Mouse (Mus musculus) fibroblast of lung, adult 2 months (primary cell): Measurements from ENCODE around the gene Sfxn3.

Source experiments
- DNase-seq: peaks from one replicate; pipeline ENCODE4 v3.0.0-alpha.2; 2011; ENCODE audit warnings: low read depth

Gene Sfxn3

GRCm38 (mm10) chr19:45047417-45047934 lies at the start of gene Sfxn3:
Sfxn3 (plus strand) TSS chr19:45047503.
- DNase-seq: peak; percentile 94

GRCm38 (mm10) chr19:44997786-44998185 lies 49.5 kb upstream of the Sfxn3 start:
- no peak for DNase-seq

GRCm38 (mm10) chr19:44999647-45000046 lies 47.7 kb upstream of the Sfxn3 start:
- DNase-seq: no peak

GRCm38 (mm10) chr19:45002301-45002700 lies 45.0 kb upstream of the Sfxn3 start:
- no peak for DNase-seq

DNA sequence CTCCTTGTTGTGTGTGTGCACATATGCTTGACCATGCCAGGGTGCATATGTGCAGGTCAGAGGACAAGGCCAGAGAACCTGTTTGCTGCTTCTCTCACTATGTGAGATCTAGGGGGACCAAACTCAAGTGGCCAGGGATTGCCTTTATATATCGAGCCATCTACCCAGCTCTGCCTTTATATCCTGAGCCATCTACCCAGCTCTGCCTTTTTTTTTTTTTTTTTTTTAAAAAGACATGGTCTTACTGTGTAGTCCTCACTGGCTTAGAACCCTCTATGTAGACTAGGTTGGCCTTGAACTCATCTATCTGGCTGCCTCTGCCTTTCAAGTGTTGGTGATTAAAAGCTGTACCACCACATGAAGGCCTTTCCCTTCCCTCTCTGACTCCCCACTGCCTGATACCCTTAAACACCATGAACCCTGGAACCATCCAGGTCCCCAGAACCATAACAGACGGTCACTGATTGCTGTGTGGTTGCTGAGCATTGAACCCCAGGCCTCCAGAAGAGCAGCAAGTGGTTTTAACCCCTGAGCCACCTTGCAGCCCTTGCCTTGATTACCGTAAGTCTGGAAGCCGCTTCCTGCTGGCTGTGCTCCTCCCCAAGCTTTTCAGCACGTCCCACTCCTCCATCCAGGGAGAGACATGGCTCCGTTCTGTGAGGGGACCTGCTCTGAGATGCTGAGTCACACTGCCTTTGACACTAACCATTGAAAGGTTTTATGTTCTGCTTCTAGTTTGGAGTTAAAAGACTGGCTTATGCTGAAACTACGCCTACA lies 43.4 kb upstream of the Sfxn3 start:
- no peak for DNase-seq

GRCm38 (mm10) chr19:45005444-45005843 lies 41.9 kb upstream of the Sfxn3 start, which contains the start of gene Twnk:
Twnk (plus strand) TSS chr19:45005663.
- DNase-seq: no peak

- peak; percentile 75 for DNase-seq
Observed at GRCm38 (mm10) chr19:45005957-45006712, 41.2 kb upstream of the Sfxn3 start, which contains the start of gene Mrpl43. Mrpl43 (minus strand) TSS chr19:45006442.

DNA sequence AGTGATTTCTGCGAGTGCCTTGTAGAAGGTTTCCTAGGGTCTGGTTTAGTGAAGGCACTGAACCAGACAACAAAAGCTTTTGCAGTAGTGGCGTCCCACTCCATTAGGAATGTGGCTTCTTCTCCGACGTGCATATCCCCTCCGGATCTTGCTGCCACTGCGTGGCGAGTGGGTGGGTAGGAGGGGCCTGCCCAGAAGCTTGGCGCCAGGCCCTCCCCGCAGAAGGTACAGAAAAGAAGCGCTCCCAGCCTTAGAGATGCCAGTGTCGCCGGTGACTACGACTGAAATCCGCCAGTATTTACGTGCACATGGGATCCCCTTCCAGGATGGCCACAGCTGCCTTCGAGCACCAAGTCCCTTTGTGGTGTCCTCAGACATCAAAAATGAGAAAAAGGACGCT lies 40.3 kb upstream of the Sfxn3 start:
- DNase-seq: no peak

- no peak for DNase-seq
Observed at GRCm38 (mm10) chr19:45007425-45008191, 39.7 kb upstream of the Sfxn3 start.

- no peak for DNase-seq
Observed at GRCm38 (mm10) chr19:45010646-45011045, 36.7 kb upstream of the Sfxn3 start.

DNA sequence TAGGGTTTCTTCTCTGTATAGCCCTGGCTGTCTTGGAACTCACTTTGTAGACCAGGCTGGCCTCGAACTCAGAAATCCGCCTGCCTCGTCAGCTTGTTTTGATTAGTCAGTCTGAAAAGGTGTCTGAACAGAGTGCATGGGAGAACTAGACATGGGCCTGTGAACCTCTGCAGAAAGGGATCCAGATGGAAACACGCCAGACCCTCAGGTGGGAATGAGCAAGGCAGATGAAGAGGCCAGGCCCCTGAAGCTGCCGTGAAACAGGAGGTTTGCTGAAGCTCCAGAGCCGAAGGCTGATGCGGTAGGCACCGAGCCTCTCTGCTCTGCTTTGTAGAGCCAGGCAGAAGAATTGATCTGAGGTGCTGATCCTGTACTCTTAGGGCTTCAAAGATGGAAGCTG lies 35.1 kb upstream of the Sfxn3 start:
- DNase-seq: no peak

DNA sequence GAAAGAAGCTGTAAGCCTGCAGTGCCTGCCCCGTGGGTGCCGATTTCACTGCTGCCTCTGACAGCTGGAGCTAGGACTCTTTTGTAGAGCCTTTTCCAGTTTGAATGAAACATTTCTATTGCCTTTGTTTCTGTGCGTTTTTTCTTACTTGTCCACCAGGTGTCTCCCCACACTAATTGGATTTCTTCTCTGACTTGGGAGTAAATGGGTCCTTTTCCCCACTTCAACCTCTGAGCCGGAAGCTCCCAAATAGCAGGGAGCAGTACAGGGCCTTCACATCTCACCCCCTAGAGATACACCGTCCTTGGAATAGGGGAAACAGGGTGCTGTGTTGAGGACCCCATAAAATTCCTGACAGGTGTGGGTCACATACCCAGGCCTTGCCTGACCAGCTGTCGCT lies 34.7 kb upstream of the Sfxn3 start:
- no peak for DNase-seq

DNA sequence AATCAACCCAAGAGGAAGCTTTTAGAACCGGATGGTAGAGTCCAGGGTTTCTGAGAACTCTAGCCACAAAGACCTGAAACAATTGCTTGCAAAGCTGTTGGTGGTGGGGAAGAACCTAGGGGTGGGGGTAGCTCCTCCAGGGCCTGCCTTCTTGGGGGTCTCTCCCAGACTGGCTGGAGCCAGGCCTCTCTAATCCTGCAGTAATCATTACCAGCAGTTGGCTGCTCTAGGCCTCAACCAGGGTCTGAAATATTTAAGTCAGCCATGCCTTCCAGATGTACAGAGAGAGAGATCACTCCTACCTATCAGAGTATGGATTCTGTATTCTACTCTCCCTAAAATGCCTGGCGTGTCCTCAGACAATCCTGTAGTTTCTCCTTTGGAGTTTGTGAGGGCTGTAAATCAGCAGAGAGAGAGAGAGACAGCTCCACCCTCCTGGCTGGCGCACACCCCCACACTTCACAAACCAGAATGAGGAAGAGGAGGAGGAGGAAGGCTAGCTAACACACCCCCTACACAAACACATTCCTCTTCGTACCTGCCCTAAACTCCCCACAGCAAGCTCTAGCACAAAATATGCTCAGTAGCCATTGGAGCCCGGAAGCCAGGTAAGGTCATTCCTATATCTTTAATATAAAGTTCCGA lies 33.6 kb upstream of the Sfxn3 start:
- DNase-seq: no peak

DNA sequence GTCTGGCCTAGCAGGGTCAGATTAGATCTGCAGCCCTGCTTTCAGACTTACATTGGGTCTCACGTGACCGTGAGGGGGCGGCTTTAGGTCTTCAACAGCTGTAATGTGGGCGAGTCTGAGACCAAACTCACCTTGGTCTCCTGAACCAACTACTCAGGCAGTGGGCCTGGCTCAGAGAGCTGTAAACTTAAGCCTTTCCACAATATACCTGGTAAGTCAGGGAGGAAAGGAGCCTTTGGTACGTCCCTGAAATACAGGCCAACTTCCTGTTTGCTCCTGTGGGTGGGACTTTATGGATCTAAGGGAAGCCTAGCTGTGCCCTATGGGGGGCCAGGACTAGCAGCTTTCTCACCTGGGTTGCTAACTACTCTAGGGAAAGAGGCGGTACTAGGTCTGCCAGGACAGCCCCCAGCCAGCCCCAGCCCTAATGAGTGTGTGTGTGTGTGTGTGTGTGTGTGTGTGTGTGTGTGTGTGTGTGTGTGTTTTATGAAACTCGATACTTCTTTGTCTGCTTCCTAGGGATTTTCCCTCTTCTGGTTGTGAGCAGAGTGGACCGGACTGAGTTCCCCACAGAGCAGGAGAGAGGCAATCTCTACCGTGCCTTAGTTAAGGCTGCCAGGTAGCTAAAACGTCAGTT lies 32.9 kb upstream of the Sfxn3 start, which contains the start of gene Lzts2:
TSS of gene Lzts2 (plus strand) at position 80 of the 637 bp plus-strand sequence.
- DNase-seq: no peak

DNA sequence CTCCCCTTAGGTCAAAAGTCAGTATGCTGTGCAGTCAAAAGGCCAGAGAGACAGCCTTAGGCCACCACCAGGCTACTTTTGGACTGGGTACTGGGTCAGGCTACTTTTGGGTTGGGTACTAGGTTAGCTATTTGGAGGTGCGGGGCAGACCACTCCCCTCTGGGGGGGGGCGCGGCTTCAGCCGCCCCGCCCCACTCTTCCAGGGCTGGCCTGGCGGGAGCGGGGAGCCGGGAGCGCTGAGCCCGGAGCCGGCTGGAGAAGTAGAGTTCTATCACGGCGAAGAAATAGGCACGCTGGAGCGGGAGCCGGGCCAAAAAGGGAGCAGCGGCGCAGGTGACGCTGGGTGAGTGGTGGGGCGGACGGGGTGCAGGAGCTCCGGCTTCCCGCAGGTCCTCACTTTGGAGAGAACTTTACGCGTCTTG lies 32.3 kb upstream of the Sfxn3 start:
- no peak for DNase-seq

- DNase-seq: no peak
Observed at GRCm38 (mm10) chr19:45015518-45016281, 31.6 kb upstream of the Sfxn3 start.

DNA sequence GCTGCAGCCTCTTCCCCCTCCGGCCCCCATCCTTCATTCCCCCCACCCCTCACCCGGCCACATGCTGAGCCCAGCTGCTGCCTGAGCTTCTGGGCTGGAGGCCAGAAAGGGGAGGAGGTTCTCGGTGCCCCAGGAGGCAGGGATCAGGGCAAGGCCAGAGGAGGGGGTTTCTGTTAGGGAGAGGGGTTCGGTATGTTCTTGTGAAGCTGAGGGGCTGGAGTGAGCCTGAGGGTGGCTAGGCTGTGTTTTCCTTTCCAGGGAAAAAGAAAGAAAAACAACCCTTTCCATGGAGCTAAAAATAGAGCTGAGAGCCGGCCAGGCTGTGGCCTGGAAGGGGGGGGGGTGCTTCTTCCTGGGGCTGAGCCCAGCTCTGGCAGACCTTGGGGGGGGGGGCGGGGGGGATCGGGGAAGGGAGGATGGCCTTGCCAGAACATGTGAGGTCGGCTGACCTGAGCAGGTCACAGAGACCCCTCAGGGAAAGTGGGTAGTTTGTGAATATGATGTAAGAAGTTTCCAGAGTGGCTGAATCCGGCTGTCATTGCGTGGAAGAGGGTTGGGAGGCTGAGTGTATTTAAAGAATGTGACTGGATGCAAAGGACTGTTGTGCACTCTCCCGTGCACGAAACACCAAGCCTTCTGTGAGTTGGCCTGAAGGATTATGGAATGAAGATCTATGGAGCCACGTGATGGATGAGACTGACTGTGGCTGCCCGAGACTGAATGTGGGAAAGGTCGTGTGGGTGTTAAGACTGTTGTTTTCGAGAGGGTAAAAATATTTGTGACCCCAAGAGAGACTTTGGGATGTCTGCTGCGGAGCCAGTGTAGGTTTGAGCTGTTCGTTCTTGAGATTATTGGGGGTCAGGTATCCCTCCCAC lies 30.7 kb upstream of the Sfxn3 start:
- peak; percentile 80 for DNase-seq

GRCm38 (mm10) chr19:45017216-45017771 lies 30.0 kb upstream of the Sfxn3 start:
- DNase-seq: no peak

DNA sequence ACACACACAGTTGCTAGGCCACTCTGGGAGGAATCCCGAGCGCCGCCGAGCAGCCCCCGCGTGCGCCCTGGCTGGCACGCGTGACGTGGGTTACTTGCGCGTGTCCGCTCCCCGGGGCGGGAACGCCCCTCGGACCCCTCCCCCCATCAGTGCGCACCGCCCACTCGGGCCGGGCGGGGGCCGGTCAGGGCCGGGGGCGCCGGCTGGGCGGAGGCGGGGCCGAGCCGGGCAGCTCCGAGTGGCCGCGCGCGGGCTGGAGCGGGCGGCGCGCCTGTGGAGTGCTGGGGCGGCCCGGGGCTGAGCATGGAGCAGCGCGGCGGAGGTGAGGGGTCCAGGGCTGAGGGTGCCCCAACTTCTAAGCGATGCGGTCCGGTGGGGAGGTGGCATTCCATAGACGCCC lies 29.4 kb upstream of the Sfxn3 start:
- DNase-seq: no peak
